Mouse (Mus musculus) lung, adult 2 months (tissue): ENCODE measurements around the gene Ube2a. TPM values are rescaled to one million over a fixed set of nuclear protein-coding genes. Genes with fewer than 3 reads are reported as not detected.

ENCODE experiments used
- DNase-seq: peaks from one replicate; pipeline ENCODE4 v3.0.0; 2022
- H3K4me1 ChIP-seq: fragments of 200-500 bp; 2 replicates; pipeline ENCODE4 v1.6.1; 2011; ENCODE audit warnings: low read length; ENCODE audit not compliant: control insufficient read depth, insufficient read depth
- H3K4me3 ChIP-seq: fragments of 200-500 bp; replicated peaks from 2 replicates; pipeline ENCODE3; 2011; ENCODE audit warnings: low read depth, mild to moderate bottlenecking, control low read depth, low read length; ENCODE audit errors: extremely low read depth
- CTCF ChIP-seq: fragments of 200-500 bp; IDR thresholded peaks from 2 replicates; pipeline ENCODE4 v1.5.1; 2011; ENCODE audit warnings: mild to moderate bottlenecking, low read length, control low read depth; ENCODE audit not compliant: insufficient read depth
- POLR2A ChIP-seq: fragments of 200-500 bp; IDR thresholded peaks from 2 replicates; pipeline ENCODE4 v1.6.1; 2011; ENCODE audit warnings: low read depth, mild to moderate bottlenecking, control low read depth, low read length, borderline replicate concordance; ENCODE audit errors: extremely low read depth
- WGBS: fragments of 180-500 bp; shearing (Covaris S2); methylation state at CpG from one replicate; pipeline ENCODE4 v1.1.7; 2018; 5-methylcytosine and 5-hydroxymethylcytosine counted together
- polyA plus RNA-seq: library from polyadenylated mRNA; depleted of rRNA; stranded (reverse); fragments of >200 nt; gene quantifications from 2 replicates; pipeline ENCODE4 v1.2.3, GENCODE M21; 2012; rRNA removed

Ube2a gene
- 23.1 and 27.1 TPM in 2 replicates for polyA plus RNA-seq

DNA sequence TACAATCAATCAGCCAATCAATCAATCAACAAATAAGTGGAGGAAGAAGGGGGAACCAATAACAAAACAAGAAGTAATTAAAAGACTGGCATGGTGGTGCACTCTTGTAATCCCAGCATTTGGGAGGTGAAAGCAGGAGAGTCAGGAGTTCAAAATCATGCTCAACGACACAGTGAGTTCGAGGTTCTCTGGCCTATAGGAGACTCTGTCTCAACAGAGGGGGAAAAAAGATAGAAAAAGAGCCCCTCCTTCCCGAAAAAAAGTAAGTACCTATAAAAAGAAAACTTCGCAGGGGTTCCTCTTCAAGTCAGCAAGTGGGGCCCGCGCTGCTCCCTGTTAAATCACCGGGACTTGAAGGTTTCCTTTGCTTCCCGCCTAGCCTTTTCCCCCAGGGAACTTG lies at the start of gene Ube2a, which contains the start of gene C330007P06Rik:
TSS of gene Ube2a (plus strand) at position 136 of the 400 bp plus-strand sequence.
TSS of gene C330007P06Rik (minus strand) at position 347 of the 400 bp plus-strand sequence.
- peak within 1 kb of the TSS; percentile 87 for H3K4me3 ChIP-seq
- TF ChIP-seq POLR2A (no peak), CTCF (no peak)
- no peak for DNase-seq
- H3K4me1 ChIP-seq, result peaks cover 3% of the 10 kb centered on the region
- 33% methylated on average over 8 of the region's 8 CpGs for WGBS

DNA sequence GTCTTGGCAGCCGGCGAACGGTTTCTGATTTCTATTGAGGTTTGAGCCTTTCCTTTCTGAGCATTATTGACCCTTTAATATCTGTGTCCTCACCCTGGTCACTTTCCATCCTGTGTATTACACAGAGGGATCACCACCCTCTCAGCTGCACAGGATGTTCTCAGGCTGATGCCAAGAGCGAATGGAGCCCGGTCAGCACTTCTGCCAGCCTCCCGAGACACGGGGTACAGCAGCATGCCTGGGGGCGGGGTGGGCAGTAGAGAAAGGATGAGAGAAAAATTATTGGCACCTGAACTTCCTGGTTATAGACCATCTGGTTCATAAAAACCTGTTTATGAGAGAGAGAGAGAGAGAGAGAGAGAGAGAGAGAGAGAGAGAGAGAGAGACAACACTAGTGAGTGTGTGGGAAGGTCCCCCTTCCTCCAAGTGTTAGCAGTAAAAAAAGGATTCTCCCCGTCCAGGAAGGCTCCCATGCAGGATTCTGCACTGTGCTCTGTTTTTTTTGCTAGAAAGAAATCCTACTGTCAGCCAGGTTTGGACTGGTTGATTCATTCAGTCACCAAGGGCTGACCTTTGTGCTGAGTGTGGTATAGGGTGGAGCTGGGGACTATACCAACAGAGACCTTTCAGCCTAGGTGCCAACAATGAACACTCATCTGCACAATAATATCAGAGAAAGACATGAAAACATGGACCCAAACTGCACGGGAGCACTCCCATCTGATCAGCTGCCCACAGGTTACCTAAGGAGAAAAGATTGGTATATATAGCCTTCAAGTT lies 49.6 kb upstream of the Ube2a start:
- Histone ChIP-seq H3K4me1 (no peaks in the 10 kb centered on the region), H3K4me3 (no peak overlapping the region)
- TF ChIP-seq POLR2A (no peak), CTCF (no peak)
- 71% methylated on average over 10 of the region's 10 CpGs for WGBS
- DNase-seq, result no peak

DNA sequence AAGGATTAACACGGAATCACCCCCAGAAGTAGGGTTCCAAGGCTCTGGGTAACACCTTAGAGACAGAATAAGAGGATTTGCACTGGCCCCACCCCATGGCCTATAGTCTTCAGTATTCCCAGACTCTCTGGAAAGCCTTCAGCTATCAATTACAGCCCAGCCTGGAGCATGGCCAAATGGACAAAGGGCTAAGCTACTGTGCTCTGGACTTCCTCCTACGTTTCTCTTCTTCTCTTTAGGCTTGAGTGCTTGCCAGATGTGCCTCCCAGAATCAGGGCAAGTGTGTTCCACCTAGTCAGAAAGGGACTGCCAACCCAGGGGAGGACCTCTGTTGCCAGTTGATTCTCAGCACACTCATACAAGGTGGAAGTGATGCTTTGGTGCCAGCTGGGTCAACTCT lies 48.7 kb upstream of the Ube2a start:
- Histone ChIP-seq H3K4me3 (no peak overlapping the region), H3K4me1 (no peaks in the 10 kb centered on the region)
- 41% methylated on average over 2 of the region's 2 CpGs for WGBS
- TF ChIP-seq CTCF (no peak), POLR2A (no peak)
- DNase-seq, result no peak

DNA sequence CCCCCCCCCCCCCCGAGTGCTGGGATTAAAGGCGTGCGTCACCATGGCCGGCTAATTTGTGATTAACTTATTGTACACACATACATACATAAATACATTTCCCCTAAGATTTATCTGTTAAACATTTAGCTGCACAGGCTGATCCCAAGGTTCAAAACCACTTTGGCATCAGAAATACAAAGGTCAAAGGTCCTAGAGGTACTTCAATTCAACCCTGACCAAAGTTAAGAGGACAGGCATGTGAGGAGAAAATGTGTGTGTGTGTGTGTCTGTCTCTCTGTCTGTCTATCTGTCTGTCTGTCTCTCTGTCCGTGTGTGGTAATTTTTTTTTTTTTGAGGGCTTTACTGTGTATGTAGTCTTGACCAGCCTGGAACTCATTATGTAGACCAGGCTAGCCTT lies 46.8 kb upstream of the Ube2a start:
- 87% methylated on average over 5 of the region's 5 CpGs for WGBS
- TF ChIP-seq POLR2A, result no peak
- no peak for TF ChIP-seq CTCF
- no peak for DNase-seq
- Histone ChIP-seq H3K4me1 (no peaks in the 10 kb centered on the region), H3K4me3 (no peak overlapping the region)

DNA sequence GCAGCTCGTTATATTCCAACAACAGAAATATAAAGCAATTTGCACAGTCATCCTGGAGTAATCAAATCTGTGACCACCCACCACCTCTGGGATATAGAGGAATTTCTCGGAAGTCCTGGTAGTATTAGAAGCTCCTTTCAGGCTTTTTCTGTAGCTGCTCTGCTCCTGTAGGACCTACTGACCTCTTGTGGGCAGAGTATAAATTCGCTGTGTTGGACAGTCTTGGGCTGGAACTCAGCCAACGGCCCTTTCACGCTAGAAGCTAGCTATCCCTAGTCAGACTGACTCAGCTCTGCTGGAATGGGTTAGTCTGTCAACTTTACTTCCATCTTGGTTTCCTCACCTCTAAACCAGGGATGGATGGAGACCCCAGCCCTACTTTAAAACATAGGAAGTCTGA lies 43.4 kb upstream of the Ube2a start:
- DNase-seq, result no peak
- 36% methylated on average over 5 of the region's 5 CpGs for WGBS
- TF ChIP-seq CTCF (peak; percentile 6; the same call in 1 of the 2 replicates), POLR2A (no peak)
- Histone ChIP-seq H3K4me1 (no peaks in the 10 kb centered on the region), H3K4me3 (no peak overlapping the region)

DNA sequence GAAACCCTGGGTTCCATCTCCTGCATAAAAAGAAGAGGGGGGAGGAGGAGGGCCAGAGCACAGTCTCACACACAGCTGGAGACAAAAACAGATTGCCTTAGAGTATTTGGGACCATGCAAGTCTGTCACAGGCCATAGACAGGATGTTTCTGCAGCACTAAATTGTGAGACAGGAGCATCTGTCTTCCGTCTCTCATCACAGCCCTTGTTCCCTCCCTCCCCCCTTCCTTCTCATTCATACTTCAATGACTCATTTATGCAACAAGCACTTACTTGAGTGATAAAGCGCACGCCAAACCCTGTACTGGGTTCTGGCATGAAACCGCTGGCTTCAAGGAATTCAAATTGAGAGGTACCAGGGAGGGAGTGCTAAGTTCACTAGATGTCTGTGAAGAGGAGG lies 42.1 kb upstream of the Ube2a start:
- 66% methylated on average over 4 of the region's 4 CpGs for WGBS
- DNase-seq, result no peak
- H3K4me3 ChIP-seq, result no peak overlapping the region
- TF ChIP-seq POLR2A (no peak), CTCF (no peak)
- H3K4me1 ChIP-seq, result no peaks in the 10 kb centered on the region

DNA sequence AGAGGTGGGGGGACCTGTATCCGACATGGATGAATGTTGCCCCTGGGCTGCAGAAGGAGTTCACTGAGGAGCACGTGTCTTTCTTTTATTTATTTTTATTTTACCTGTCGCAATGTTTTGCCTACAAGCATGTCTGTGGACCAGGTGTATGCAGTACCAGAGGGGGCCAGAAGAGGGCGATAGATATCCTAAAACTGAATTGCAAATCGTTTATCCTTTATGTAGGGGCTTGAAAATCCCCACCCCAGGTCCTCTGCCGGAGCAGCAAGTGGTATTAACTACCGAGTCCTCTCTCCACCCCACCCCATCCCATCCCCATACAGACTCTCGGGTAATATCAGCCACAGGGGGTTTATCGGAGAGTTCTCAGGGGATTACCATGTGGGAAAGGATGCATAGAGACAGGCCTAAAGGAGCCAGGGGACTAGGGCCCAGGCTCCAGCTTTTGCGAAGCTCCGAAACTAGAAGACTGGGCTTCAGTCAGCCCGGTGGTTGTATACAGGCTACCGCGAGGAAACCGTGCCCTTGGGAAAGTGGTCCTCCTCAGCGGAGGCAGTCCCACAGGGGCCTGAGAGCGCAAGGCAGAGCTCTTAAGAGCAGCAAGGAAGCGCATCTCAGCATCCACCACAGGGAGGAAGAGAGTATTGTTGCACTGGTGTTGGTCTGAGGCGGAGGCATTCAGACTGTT lies 40.2 kb upstream of the Ube2a start:
- no peaks in the 10 kb centered on the region for H3K4me1 ChIP-seq
- WGBS, result 43% methylated on average over 19 of the region's 19 CpGs
- TF ChIP-seq POLR2A (no peak), CTCF (peak; percentile 35; the same call in 1 of the 2 replicates)
- peak; percentile 65 for DNase-seq
- no peak overlapping the region for H3K4me3 ChIP-seq

DNA sequence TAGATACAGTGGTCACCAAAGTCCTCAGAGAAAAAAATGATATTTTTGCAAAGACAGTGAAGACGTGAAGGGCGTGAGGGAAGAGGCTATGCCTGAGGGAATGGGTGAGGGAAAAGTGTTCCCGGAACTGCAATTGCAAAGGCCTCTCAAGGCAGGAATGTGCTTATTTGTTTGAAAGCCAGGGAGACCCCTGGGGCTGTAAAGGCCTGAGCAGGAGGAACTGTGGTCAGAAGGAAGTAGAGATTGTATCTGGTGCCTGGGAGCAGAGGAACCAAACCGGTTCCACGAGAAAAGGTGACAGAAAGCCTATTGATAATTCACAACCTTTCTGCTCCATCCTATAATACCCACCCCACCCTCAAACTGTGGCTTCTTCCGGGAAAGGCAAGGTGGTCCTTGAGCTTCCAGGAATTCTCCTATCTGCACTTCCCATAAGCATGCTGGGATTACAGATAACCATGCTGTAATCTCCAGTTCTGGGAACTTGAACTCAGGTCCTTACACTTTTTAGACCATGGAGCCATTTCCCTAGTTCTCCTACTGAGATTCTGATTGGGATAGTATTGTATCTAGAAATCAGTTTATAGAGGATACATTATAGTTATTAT lies 36.5 kb upstream of the Ube2a start:
- DNase-seq, result no peak
- Histone ChIP-seq H3K4me3 (no peak overlapping the region), H3K4me1 (no peaks in the 10 kb centered on the region; the same call in 1 of the 2 replicates)
- 59% methylated on average over 6 of the region's 6 CpGs for WGBS
- TF ChIP-seq CTCF (no peak), POLR2A (no peak)

DNA sequence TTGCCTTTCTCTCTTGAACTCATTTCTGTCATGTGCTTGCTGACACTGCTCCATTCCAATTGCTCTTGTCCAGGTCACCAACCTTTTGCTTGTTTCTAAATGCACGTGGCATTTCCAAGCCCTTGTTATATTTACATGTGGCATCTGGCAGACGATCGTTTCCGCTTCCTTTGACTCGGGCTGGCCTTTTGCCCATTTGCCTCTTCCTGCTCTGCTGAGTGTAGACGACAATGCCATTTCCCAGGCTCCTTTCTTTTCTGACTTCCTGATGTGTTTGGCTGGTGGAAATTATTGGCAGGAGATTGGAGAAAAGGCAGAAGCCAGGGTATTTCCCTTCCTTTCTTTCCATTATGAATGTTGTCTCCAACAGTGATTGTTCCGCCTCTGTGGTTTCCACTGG lies 34.3 kb upstream of the Ube2a start:
- no peak for DNase-seq
- no peak overlapping the region for H3K4me3 ChIP-seq
- TF ChIP-seq POLR2A, result no peak
- TF ChIP-seq CTCF, result no peak
- no peaks in the 10 kb centered on the region; the same call in 1 of the 2 replicates for H3K4me1 ChIP-seq
- 43% methylated on average over 7 of the region's 7 CpGs for WGBS
